9 mouse cellular contexts compared by ENCODE assay signal in genomic region chr4:139289017-139289416, GRCm38 (mm10). TPM values are rescaled to one million over a fixed set of nuclear protein-coding genes. Genes with fewer than 3 reads are reported as not detected.
DNase-seq lines count a peak whose midpoint lies in the region; ATAC-seq lines count a peak whose summit lies in the region.
"Had no signal": no experiment of that assay in that cellular context is flagged by ENCODE, and none has a peak within 500 bp of the region (broad histone marks: within the 10 kb centered on the region; RNA-seq: fewer than 3 reads in every experiment).

No protein-coding gene starts in this region.

- H3K9ac ChIP-seq in hindbrain, embryonic 16.5 days (ENCODE audit: low read depth, low read length) = no peak overlapping the region
- no peak overlapping the region for H3K9ac ChIP-seq in stomach, embryonic 15.5 days

- H3K27ac ChIP-seq in hindbrain, embryonic 16.5 days (ENCODE audit: low read depth, low read length) = no peak overlapping the region
- no peak overlapping the region for H3K27ac ChIP-seq in stomach, embryonic 15.5 days

- no peaks in the 10 kb centered on the region for H3K4me1 ChIP-seq in hindbrain, embryonic 16.5 days (ENCODE audit: control insufficient read depth, insufficient read depth, low read depth, low read length)
- no peaks in the 10 kb centered on the region for H3K4me1 ChIP-seq in stomach, embryonic 15.5 days

- 62% methylated on average over 10 of the region's 10 CpGs for WGBS in hindbrain, embryonic 16.5 days
- WGBS in stomach, embryonic 15.5 days = 74% methylated on average over 10 of the region's 10 CpGs

- DNase-seq in heart, adult 11 months = peak; percentile 95
- DNase-seq in heart, adult 8-10 months (ENCODE audit: low spot score) = no peak
- DNase-seq in ZHBTc4 (ENCODE audit: low read depth, low spot score) = peak; percentile 87
- DNase-seq in embryo, embryonic 9.5 days (ENCODE audit: extremely low spot score) = peak; percentile 45
- peak; percentile 57 for DNase-seq in left cerebral cortex, adult 11 months (ENCODE audit: low spot score)
- DNase-seq in lung, postnatal 4 days = peak; percentile 64 to 68

- no peaks in the 10 kb centered on the region for H3K27me3 ChIP-seq in hindbrain, embryonic 16.5 days (replicated peaks; ENCODE audit: control insufficient read depth, insufficient read depth, low read length)
- no peaks in the 10 kb centered on the region for H3K27me3 ChIP-seq in stomach, embryonic 15.5 days (replicated peaks)
- H3K27me3 ChIP-seq: Patski had no signal

- H3K36me3 ChIP-seq in hindbrain, embryonic 16.5 days (ENCODE audit: control insufficient read depth, insufficient read depth, low read length) = peaks cover 7% of the 10 kb centered on the region
- H3K36me3 ChIP-seq in stomach, embryonic 15.5 days = peaks cover 50% of the 10 kb centered on the region

- peak; percentile 44; the same call in 1 of the 2 replicates for ATAC-seq in hindbrain, embryonic 16.5 days
- ATAC-seq in stomach, embryonic 15.5 days (ENCODE audit: insufficient read depth, low FRiP score, low read depth) = peak; percentile 21; the same call in 1 of the 2 replicates
- ATAC-seq: Patski had no signal

- H3K4me2 ChIP-seq in hindbrain, embryonic 16.5 days (ENCODE audit: low read length) = no peak overlapping the region
- no peak overlapping the region for H3K4me2 ChIP-seq in stomach, embryonic 15.5 days

- H3K9me3 ChIP-seq in hindbrain, embryonic 16.5 days (ENCODE audit: control insufficient read depth, low read length) = no peaks in the 10 kb centered on the region
- H3K9me3 ChIP-seq in stomach, embryonic 15.5 days = no peaks in the 10 kb centered on the region

- no peak overlapping the region for H3K4me3 ChIP-seq in hindbrain, embryonic 16.5 days (ENCODE audit: low read length)
- no peak overlapping the region for H3K4me3 ChIP-seq in stomach, embryonic 15.5 days (replicated peaks)

RNA-seq across cellular contexts. Expression of gene Pqlc2, which starts 21.5 kb away (rescaled TPM):
- total RNA-seq in heart, adult 8-10 months (2022) = 1 to 10 TPM; 5.1 to 6.9 (median 5.5) TPM
- polyA plus RNA-seq in hindbrain, embryonic 16.5 days (2015; fragmentation: Nextera tagmentation; extraction: Ambion mirVana) = 14.0 and 15.5 TPM in 2 replicates
- polyA plus RNA-seq in stomach, embryonic 15.5 days (2015; fragmentation: Nextera tagmentation; extraction: Ambion mirVana) = 14.3 and 14.9 TPM in 2 replicates

RNA-seq across cellular contexts. Expression of gene Akr7a5, which starts 21.5 kb away (rescaled TPM):
- total RNA-seq in heart, adult 8-10 months (2022) = 10 to 100 TPM; 51.6 to 59.7 (median 56.5) TPM
- polyA plus RNA-seq in hindbrain, embryonic 16.5 days (2015; fragmentation: Nextera tagmentation; extraction: Ambion mirVana) = 64.7 and 65.5 TPM in 2 replicates
- 111 and 125 TPM in 2 replicates for polyA plus RNA-seq in stomach, embryonic 15.5 days (2015; fragmentation: Nextera tagmentation; extraction: Ambion mirVana)
